Mouse (Mus musculus) spleen, adult 12 weeks (tissue): ENCODE measurements around the gene Phf21b.
A peak's percentile ranks its signal among the peaks of the same experiment; 100 is the strongest.
"Not testable (repeated sequence)": the region's sequence is repeated elsewhere in the genome, so short reads cannot be mapped to it uniquely, and the experiment has no call there.

Experiments
- DNase-seq: peaks from one replicate; pipeline ENCODE4 v3.0.0; 2022; ENCODE audit warnings: low spot score

Phf21b gene

GRCm38 (mm10) chr15:84856006-84856995, at the start of gene Phf21b:
Gene Phf21b, minus strand, starts transcription at chr15:84856049.
- DNase-seq = peak; percentile 34

DNA sequence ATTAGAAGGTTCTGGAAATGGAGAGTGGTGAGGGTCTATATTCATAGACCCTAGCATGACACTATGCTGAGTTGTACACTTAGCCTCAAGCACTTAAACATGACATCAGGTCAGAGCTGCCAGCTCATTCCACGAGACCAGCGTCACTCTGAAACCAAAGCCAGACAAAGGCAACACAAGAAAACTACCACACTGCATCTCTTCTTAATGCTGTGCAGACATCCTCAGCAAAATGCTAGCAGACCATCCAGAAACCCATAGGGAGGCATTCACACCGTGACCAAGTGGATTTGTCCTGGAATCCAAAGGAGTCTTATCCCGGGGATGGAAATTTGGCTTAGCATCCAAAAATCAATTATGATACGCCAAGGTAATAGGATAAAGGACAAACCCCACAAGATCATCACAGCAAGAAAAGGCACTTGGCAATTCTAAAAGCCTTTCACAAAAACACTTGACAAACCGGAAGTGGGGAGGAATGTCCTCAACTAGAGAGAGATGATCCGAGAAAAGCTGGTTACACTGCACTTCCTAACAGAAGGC, 48.1 kb upstream of the Phf21b start:
- no peak for DNase-seq

DNA sequence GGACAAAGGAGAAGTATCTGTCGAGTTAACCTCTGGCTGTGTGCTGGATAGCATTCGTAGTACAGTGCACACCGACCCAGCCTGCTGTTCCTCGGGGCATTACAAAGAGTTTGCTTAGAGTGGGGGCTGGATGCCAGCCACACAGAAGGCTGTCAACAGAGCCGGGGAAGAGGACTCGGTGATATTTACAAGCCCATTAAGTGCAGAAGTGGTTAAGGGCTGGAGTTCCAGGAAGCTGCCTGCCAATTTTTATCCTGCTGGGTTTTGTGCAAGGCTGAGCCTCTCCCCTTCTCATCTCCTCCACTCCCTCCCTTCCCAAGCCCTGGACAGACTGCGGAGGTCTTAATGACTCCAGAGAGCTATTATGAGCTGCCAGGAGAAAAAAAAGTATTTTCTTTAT, 42.2 kb upstream of the Phf21b start:
- DNase-seq = no peak

- no peak for DNase-seq
Measured at GRCm38 (mm10) chr15:84896664-84897063, 40.8 kb upstream of the Phf21b start.

GRCm38 (mm10) chr15:84896216-84896615, 40.4 kb upstream of the Phf21b start:
- not testable (repeated sequence) for DNase-seq

- peak; percentile 1 for DNase-seq
Measured at GRCm38 (mm10) chr15:84891658-84892057, 35.8 kb upstream of the Phf21b start.

- no peak for DNase-seq
Measured at GRCm38 (mm10) chr15:84891246-84891645, 35.4 kb upstream of the Phf21b start.

GRCm38 (mm10) chr15:84888066-84888465, 32.2 kb upstream of the Phf21b start:
- DNase-seq = no peak

GRCm38 (mm10) chr15:84877029-84877815, 21.4 kb upstream of the Phf21b start:
- no peak for DNase-seq

GRCm38 (mm10) chr15:84873867-84874266, 18.0 kb upstream of the Phf21b start:
- no peak for DNase-seq

- DNase-seq = no peak
Measured at GRCm38 (mm10) chr15:84873079-84873478, 17.2 kb upstream of the Phf21b start.

- no peak for DNase-seq
Measured at GRCm38 (mm10) chr15:84871802-84872201, 16.0 kb upstream of the Phf21b start.

GRCm38 (mm10) chr15:84861911-84862310, 6.1 kb upstream of the Phf21b start:
- no peak for DNase-seq

DNA sequence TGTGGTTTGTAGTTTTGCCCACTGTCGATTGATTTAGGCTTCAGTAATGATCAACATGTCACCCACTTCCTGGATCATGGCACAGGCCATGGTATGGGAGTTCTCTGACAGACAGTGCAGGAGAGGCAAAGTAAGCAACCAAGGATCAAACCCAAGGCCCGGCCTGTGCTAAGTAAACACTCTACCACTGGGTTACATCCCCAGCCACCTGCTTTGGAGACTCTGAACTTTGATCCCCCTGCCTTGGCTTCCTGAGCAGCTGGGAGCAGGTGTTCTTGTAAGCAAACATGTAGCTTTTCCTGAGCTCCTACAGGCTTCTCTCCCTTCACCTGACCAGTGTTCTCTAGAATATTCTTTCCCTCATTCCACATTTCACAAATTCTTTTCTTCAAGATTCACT, 1.8 kb upstream of the Phf21b start:
- no peak for DNase-seq

DNA sequence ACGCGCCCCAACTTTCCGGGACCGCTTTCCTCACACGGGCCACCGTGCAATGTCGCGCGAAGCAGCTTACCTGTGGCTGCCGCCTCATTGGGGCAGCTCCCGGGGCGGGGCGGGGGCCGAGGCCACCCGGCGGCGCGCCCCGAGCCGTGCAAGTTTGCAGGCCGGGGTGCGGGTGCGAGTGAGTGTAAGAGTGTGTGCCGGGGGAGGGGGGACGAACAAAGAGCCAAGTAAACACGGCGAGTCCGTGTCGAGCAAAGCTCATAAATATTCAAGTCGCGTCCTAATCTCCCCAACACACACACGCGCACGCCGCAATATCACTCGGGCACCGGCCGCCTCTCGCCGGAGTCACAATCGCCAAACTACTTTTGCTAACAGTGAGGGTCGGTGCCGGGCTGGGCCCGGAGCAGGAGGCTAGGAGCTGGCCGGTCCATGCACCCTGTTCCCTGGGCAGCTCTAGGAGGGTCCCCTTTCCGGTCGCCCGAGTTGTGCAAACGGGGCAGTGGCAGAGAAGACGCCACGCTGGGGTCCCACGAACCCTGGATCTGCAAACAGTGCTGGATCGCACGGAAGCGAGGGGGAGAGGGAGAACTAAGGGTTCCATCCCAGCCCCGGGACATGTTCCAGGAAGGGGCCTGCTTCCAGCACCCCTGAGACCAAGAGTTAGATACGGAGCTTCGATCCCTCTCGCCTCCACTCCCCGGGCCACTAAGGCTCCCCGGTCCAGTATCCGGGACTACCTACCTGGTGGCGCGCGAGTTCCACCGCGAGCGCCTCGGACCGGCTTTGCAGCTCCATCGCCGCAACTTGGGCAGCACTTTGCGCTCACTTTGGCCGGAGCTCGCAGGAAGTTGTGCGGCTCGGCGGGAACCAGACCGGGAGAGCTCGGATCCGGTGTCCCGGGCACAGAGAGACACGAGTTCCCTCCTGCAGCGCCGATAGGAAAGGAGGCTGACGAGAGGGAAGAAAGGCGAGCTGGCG, 638 bp downstream of the Phf21b start:
- DNase-seq = no peak

DNA sequence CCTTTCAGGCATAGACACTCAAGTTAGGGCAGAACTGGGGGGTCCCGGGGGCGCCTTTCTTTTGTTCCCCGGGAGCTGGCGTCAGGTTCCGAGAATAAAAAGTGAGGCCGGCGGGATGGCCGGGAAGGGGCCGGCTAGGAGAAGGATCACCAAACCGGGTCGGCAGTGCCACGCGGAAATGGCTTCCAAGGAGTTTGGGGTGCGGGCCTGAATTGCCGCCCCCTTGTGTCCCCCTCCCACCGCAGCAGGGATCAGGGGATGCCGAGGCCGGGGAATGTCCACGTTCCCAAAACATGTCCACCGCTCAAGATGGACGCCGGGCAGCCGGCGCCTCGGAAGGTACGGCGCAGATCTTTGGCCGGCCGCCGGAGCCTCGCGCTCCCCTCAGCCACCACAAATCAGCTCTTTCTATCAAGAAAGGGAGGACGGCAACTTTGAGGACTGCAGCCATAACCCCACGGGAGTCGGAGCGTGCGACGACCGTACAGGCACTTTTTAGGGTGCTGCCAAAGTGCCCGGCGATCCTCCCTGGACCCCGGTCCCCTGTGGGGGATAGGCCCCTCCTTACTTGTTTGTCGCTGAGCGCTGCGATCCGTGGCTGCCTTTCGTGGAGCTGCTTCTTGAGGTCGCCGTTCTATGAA, 1.6 kb downstream of the Phf21b start:
- DNase-seq = no peak

DNA sequence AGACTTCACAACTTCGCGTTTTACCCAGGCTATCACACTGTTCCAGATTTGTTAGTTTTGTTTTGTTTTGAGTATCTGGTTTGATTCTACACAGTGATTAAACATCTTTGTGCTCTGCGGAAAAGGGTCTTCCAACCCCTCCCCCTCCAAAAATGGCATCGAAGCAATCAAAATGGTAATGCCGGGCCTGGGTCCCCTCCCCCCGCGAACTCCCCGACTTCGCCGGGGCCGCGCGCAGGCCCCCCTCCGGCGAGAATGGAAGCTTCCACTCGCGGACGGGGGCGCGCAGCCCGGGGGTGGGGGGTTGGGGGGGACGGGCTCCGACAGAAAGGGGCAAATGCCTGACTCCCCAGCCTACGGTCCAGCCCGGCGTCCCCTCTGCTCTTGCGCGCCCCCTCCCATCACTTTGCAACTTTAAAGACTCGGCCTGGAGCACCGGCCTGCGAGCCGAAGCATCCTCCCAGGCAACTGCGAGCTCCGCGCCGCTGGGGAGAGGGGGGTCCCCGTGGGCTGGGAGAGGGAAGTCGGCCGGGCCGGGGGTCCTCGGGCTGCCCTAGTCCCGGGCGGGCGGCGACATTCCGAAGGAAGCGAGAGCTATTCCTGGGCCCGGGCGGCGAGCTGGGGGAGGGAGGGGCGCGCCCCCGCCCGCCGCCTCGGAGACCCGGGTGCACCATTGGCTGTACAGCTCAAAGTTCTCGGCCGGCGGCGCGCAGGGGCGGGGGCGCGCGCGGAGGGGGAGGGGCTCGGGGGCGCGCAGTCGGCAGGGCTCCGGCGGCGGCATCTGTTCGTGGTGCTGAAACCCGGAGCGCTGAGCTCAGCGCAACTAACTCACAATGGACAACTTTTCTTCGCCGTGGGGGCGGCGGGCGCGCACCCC, 2.4 kb downstream of the Phf21b start:
- DNase-seq = no peak

GRCm38 (mm10) chr15:84852457-84853070, 3.3 kb downstream of the Phf21b start:
- no peak for DNase-seq

GRCm38 (mm10) chr15:84850321-84850720, 5.5 kb downstream of the Phf21b start:
- DNase-seq = no peak
